Mouse (Mus musculus): ENCODE results near the gene Mybl2.
A peak's percentile ranks its signal among the peaks of the same experiment; 100 is the strongest.
"Not testable (repeated sequence)": the region's sequence is repeated elsewhere in the genome, so short reads cannot be mapped to it uniquely, and the experiment has no call there.

The Mybl2 gene

GRCm38 (mm10) chr2:163054335-163054840 is at the start of gene Mybl2:
TSS of gene Mybl2 (plus strand) at chr2:163054687.
- peak; percentile 89 for DNase-seq

GRCm38 (mm10) chr2:163007299-163007698 is 47.2 kb upstream of the Mybl2 start:
- DNase-seq, result no peak

- DNase-seq, result peak; percentile 94
Measured at GRCm38 (mm10) chr2:163016916-163017743, 37.4 kb upstream of the Mybl2 start, which contains the start of gene Ift52. TSS of gene Ift52 (plus strand) at chr2:163017354.

- no peak for DNase-seq
Measured at GRCm38 (mm10) chr2:163031289-163031688, 23.2 kb upstream of the Mybl2 start.

- DNase-seq, result no peak
Measured at GRCm38 (mm10) chr2:163031757-163032156, 22.7 kb upstream of the Mybl2 start.

GRCm38 (mm10) chr2:163032622-163033021 is 21.9 kb upstream of the Mybl2 start:
- no peak for DNase-seq

- no peak for DNase-seq
Measured at GRCm38 (mm10) chr2:163039940-163040339, 14.5 kb upstream of the Mybl2 start.

- DNase-seq, result peak; percentile 75
Measured at GRCm38 (mm10) chr2:163048125-163048524, 6.4 kb upstream of the Mybl2 start.

- DNase-seq, result no peak
Measured at GRCm38 (mm10) chr2:163049116-163049515, 5.4 kb upstream of the Mybl2 start.

- no peak for DNase-seq
Measured at GRCm38 (mm10) chr2:163051691-163052090, 2.8 kb upstream of the Mybl2 start.

GRCm38 (mm10) chr2:163052101-163052500 is 2.4 kb upstream of the Mybl2 start:
- DNase-seq, result no peak

GRCm38 (mm10) chr2:163052826-163053225 is 1.7 kb upstream of the Mybl2 start:
- no peak for DNase-seq

- DNase-seq, result no peak
Measured at GRCm38 (mm10) chr2:163054891-163055494, 506 bp downstream of the Mybl2 start.

GRCm38 (mm10) chr2:163055715-163056114 is 1.2 kb downstream of the Mybl2 start:
- no peak for DNase-seq

GRCm38 (mm10) chr2:163056584-163056983 is 2.1 kb downstream of the Mybl2 start:
- no peak for DNase-seq

GRCm38 (mm10) chr2:163058981-163059380 is 4.5 kb downstream of the Mybl2 start:
- DNase-seq, result not testable (repeated sequence)

GRCm38 (mm10) chr2:163060630-163061029 is 6.1 kb downstream of the Mybl2 start:
- DNase-seq, result no peak

- DNase-seq, result no peak
Measured at GRCm38 (mm10) chr2:163061203-163062118, 7.0 kb downstream of the Mybl2 start.

GRCm38 (mm10) chr2:163062119-163062508 is 7.6 kb downstream of the Mybl2 start:
- no peak for DNase-seq

GRCm38 (mm10) chr2:163066326-163066725 is 11.8 kb downstream of the Mybl2 start:
- no peak for DNase-seq

- DNase-seq, result no peak
Measured at GRCm38 (mm10) chr2:163067233-163067632, 12.7 kb downstream of the Mybl2 start.

- DNase-seq, result no peak
Measured at GRCm38 (mm10) chr2:163070213-163070612, 15.7 kb downstream of the Mybl2 start.

GRCm38 (mm10) chr2:163071590-163071989 is 17.1 kb downstream of the Mybl2 start:
- DNase-seq, result no peak
